Mouse (Mus musculus) CH12.LX (cell line): Measurements from ENCODE around the gene Hes6. TPM values are rescaled to one million over a fixed set of nuclear protein-coding genes. Genes with fewer than 3 reads are reported as not detected.
A peak's percentile ranks its signal among the peaks of the same experiment; 100 is the strongest.

ENCODE experiments used
- DNase-seq: peaks from one replicate; pipeline ENCODE4 v3.0.0-alpha.2; 2013; ENCODE audit errors: extremely low read depth
- H3K27ac ChIP-seq: 2 replicates; pipeline ENCODE4 v1.5.1; 2012; ENCODE audit warnings: low read depth, mild to moderate bottlenecking, control low read depth, moderate library complexity; ENCODE audit not compliant: insufficient read depth
- H3K27me3 ChIP-seq: replicated peaks from 2 replicates; pipeline ENCODE3; 2012; ENCODE audit warnings: inconsistent platforms
- H3K36me3 ChIP-seq, 2 experiments: replicated peaks in 1 of 2; 2 replicates each; pipeline versions ENCODE3 to v1.6.1; 2012; ENCODE audit warnings: inconsistent platforms in 1 of 2, low read length in 1 of 2, mild to moderate bottlenecking in 1 of 2, mixed read lengths in 1 of 2, moderate library complexity in 1 of 2; ENCODE audit not compliant: control insufficient read depth in 1 of 2, insufficient read depth in 1 of 2
- H3K4me1 ChIP-seq, 2 experiments: 2 replicates each; pipeline ENCODE4 v1.6.1; 2012; ENCODE audit warnings: inconsistent platforms in 1 of 2, moderate library complexity in 1 of 2; ENCODE audit not compliant: insufficient read depth in 2 of 2, control insufficient read depth in 1 of 2
- H3K4me2 ChIP-seq: 2 replicates; pipeline ENCODE4 v1.6.1; 2012; ENCODE audit warnings: low read depth, mild to moderate bottlenecking, control low read depth; ENCODE audit not compliant: poor library complexity, insufficient read depth, severe bottlenecking
- H3K4me3 ChIP-seq, 3 experiments: fragments of 150-350 bp in 1 of 3; sonication (generic) in 1 of 3; replicated peaks in 1 of 3; 2 replicates each; pipeline versions ENCODE3 to v1.5.1; 2011 to 2012; ENCODE audit warnings: low read depth in 2 of 3, low read length in 2 of 3, mild to moderate bottlenecking in 2 of 3, moderate library complexity in 2 of 3, control low read depth in 1 of 3, improper control_type of control experiment in 1 of 3, inconsistent platforms in 1 of 3, mixed read lengths in 1 of 3; ENCODE audit not compliant: poor library complexity in 1 of 3
- H3K79me2 ChIP-seq: replicated peaks from 2 replicates; pipeline ENCODE4 v1.6.1; 2012; ENCODE audit warnings: mild to moderate bottlenecking, moderate library complexity; ENCODE audit not compliant: control insufficient read depth, poor library complexity, insufficient read depth, severe bottlenecking; ENCODE audit errors: extremely low read depth
- H3K9ac ChIP-seq: 2 replicates; pipeline ENCODE4 v1.6.1; 2012; ENCODE audit warnings: low read depth, mild to moderate bottlenecking, control low read depth, moderate library complexity; ENCODE audit not compliant: insufficient read depth
- H3K9me3 ChIP-seq: replicated peaks from 2 replicates; pipeline ENCODE3; 2012; ENCODE audit warnings: low read length, inconsistent platforms, mixed read lengths
- BHLHE40 ChIP-seq: IDR thresholded peaks from 2 replicates; pipeline ENCODE4 v1.6.1; 2011; ENCODE audit warnings: mild to moderate bottlenecking, low read depth, low read length, improper control_type of control experiment
- CHD1 ChIP-seq: IDR thresholded peaks from 2 replicates; pipeline ENCODE4 v1.6.1; 2012; ENCODE audit warnings: low read depth, low read length, improper control_type of control experiment, inconsistent platforms
- E2F4 ChIP-seq: IDR thresholded peaks from 2 replicates; pipeline ENCODE4 v1.6.1; 2011; ENCODE audit warnings: low read depth, low read length, improper control_type of control experiment; ENCODE audit not compliant: insufficient replicate concordance
- ELF1 ChIP-seq: IDR thresholded peaks from 2 replicates; pipeline ENCODE4 v1.6.1; 2014; ENCODE audit warnings: low read depth, mild to moderate bottlenecking, inconsistent platforms, low read length, improper control_type of control experiment
- ETS1 ChIP-seq: conservative IDR thresholded peaks from 2 replicates; pipeline ENCODE4 v1.6.1; 2012; ENCODE audit warnings: low read depth, mild to moderate bottlenecking, inconsistent platforms, low read length, improper control_type of control experiment, moderate library complexity
- GABPA ChIP-seq: IDR thresholded peaks from 2 replicates; pipeline ENCODE4 v1.6.1; 2012; ENCODE audit warnings: low read depth, low read length, improper control_type of control experiment, inconsistent platforms; ENCODE audit not compliant: insufficient replicate concordance
- IRF4 ChIP-seq: IDR thresholded peaks from 2 replicates; pipeline ENCODE4 v1.6.1; 2014; ENCODE audit warnings: low read depth, mild to moderate bottlenecking, inconsistent platforms, low read length, improper control_type of control experiment
- JUND ChIP-seq: conservative IDR thresholded peaks from 2 replicates; pipeline ENCODE4 v1.6.1; 2011; ENCODE audit warnings: low read depth, low read length, improper control_type of control experiment
- MAX ChIP-seq: IDR thresholded peaks from 2 replicates; pipeline ENCODE4 v1.6.1; 2011; ENCODE audit warnings: low read length, improper control_type of control experiment
- MEF2A ChIP-seq: IDR thresholded peaks from 2 replicates; pipeline ENCODE4 v1.6.1; 2014; ENCODE audit warnings: low read depth, mild to moderate bottlenecking, inconsistent platforms, low read length, improper control_type of control experiment, borderline replicate concordance
- MXI1 ChIP-seq: IDR thresholded peaks from 2 replicates; pipeline ENCODE4 v1.6.1; 2011; ENCODE audit warnings: mild to moderate bottlenecking, low read depth, low read length, improper control_type of control experiment
- MYC ChIP-seq: IDR thresholded peaks from 2 replicates; pipeline ENCODE4 v1.6.1; 2011; ENCODE audit warnings: low read depth, mild to moderate bottlenecking, improper control_type of control experiment, low read length
- NELFE ChIP-seq: IDR thresholded peaks from 2 replicates; pipeline ENCODE4 v1.6.1; 2011; ENCODE audit warnings: low read depth, low read length, improper control_type of control experiment
- PAX5 ChIP-seq: IDR thresholded peaks from 2 replicates; pipeline ENCODE4 v1.6.1; 2012; ENCODE audit warnings: low read length, inconsistent platforms, mixed read lengths
- RAD21 ChIP-seq: IDR thresholded peaks from 2 replicates; pipeline ENCODE4 v1.6.1; 2011; ENCODE audit warnings: low read depth, mild to moderate bottlenecking, low read length, improper control_type of control experiment, moderate library complexity
- SIN3A ChIP-seq: IDR thresholded peaks from 2 replicates; pipeline ENCODE4 v1.6.1; 2012; ENCODE audit warnings: low read length, improper control_type of control experiment, inconsistent platforms
- SMC3 ChIP-seq: IDR thresholded peaks from 2 replicates; pipeline ENCODE4 v1.6.1; 2011; ENCODE audit warnings: low read depth, low read length, improper control_type of control experiment
- UBTF ChIP-seq: IDR thresholded peaks from 2 replicates; pipeline ENCODE4 v1.6.1; 2012; ENCODE audit warnings: low read depth, mild to moderate bottlenecking, inconsistent platforms, low read length, improper control_type of control experiment, moderate library complexity
- ZKSCAN1 ChIP-seq: IDR thresholded peaks from 2 replicates; pipeline ENCODE4 v1.6.1; 2012; ENCODE audit warnings: low read depth, inconsistent platforms, low read length, improper control_type of control experiment, borderline replicate concordance
- ZMIZ1 ChIP-seq: IDR thresholded peaks from 2 replicates; pipeline ENCODE4 v1.6.1; 2012; ENCODE audit warnings: low read depth, mild to moderate bottlenecking, inconsistent platforms, low read length, improper control_type of control experiment
- ZNF384 ChIP-seq: IDR thresholded peaks from 2 replicates; pipeline ENCODE4 v1.6.1; 2012; ENCODE audit warnings: low read depth, low read length, improper control_type of control experiment, inconsistent platforms
- dilution Hi-C: fragments of 300-500 bp; cut with MboI; formaldehyde crosslinking; loops from 2 replicates; pipeline ENCODE4 v1.14.3; 2020; ENCODE audit warnings: low sequenced_read_pairs; ENCODE audit not compliant: extremely low pct_unique_long_range_greater_than_20kb, extremely low pct_ligation_motif_present
- in situ Hi-C: fragments of 300-500 bp; cut with MboI; formaldehyde crosslinking; loops from 3 replicates; pipeline ENCODE4 v1.14.3; 2019; ENCODE audit warnings: low sequenced_read_pairs, low pct_ligation_motif_present, low pct_unique_long_range_greater_than_20kb, mixed read lengths
- polyA plus RNA-seq: library from polyadenylated mRNA; unstranded; fragments of >175 nt; gene quantifications from 2 replicates; pipeline ENCODE4 v1.2.1, GENCODE M21; 2012; ENCODE audit warnings: low read depth; ENCODE audit not compliant: insufficient read length
- total RNA-seq, 2 experiments: library from RNA; depleted of rRNA; stranded (reverse); fragments of 300-350 nt in 1 of 2; fragments of >200 nt in 1 of 2; gene quantifications; 2 replicates each; pipeline ENCODE4 v1.2.3; 2012 to 2014

Gene Hes6
- total and polyA plus RNA-seq, 3 experiments, result 15.4 to 25.7 (median 21.1) TPM

GRCm38 (mm10) chr1:91456301-91456801, 42.5 kb upstream of the Hes6 start:
- peak overlapping the region; percentile 39; the same call in 1 of the 2 replicates for H3K27ac ChIP-seq
- no peak for DNase-seq
- in situ Hi-C loops (no loop called here), dilution Hi-C loops (no loop called here)
- no peaks in the 10 kb centered on the region for H3K9me3 ChIP-seq
- peaks cover 6 to 54% of the 10 kb centered on the region in 2 experiments; a peak in 3 of 4 replicates for H3K4me1 ChIP-seq
- H3K4me3 ChIP-seq, result no peak overlapping the region
- H3K79me2 ChIP-seq, result peaks cover 3% of the 10 kb centered on the region; the same call in 1 of the 2 replicates
- H3K27me3 ChIP-seq, result no peaks in the 10 kb centered on the region
- H3K36me3 ChIP-seq, result peaks cover 0 to 2% of the 10 kb centered on the region in 2 experiments
- H3K9ac ChIP-seq, result no peak overlapping the region
- TF ChIP-seq ZMIZ1, result no peak
- no peak for TF ChIP-seq ZNF384
- no peak for TF ChIP-seq BHLHE40
- no peak for TF ChIP-seq RAD21
- no peak for TF ChIP-seq CHD1
- TF ChIP-seq SMC3, result no peak
- TF ChIP-seq UBTF, result no peak
- no peak for TF ChIP-seq ELF1
- no peak for TF ChIP-seq ETS1
- no peak for TF ChIP-seq MEF2A
- H3K4me2 ChIP-seq, result peak overlapping the region; percentile 14; the same call in 1 of the 2 replicates

GRCm38 (mm10) chr1:91455661-91456161, 41.9 kb upstream of the Hes6 start:
- Histone ChIP-seq H3K27me3 (no peaks in the 10 kb centered on the region), H3K4me3 (no peak overlapping the region), H3K36me3 (peaks cover 0 to 7% of the 10 kb centered on the region in 2 experiments), H3K27ac (peak overlapping the region; percentile 39; the same call in 1 of the 2 replicates), H3K9me3 (no peaks in the 10 kb centered on the region), H3K4me1 (peaks cover 6 to 53% of the 10 kb centered on the region in 2 experiments; a peak in 3 of 4 replicates), H3K9ac (no peak overlapping the region), H3K4me2 (peak overlapping the region; percentile 14; the same call in 1 of the 2 replicates), H3K79me2 (peaks cover 3% of the 10 kb centered on the region; the same call in 1 of the 2 replicates)
- in situ Hi-C loops (no loop called here), dilution Hi-C loops (no loop called here)
- no peak for DNase-seq
- TF ChIP-seq NELFE (no peak), RAD21 (no peak), CHD1 (no peak), ZNF384 (no peak), SIN3A (no peak), GABPA (no peak), BHLHE40 (no peak), E2F4 (no peak), UBTF (no peak), PAX5 (no peak), IRF4 (no peak), JUND (no peak), ZKSCAN1 (no peak), ELF1 (no peak), MYC (no peak), MAX (no peak), MXI1 (no peak)
